Mouse (Mus musculus): Measurements from ENCODE around the gene Dusp13.
A peak's percentile ranks its signal among the peaks of the same experiment; 100 is the strongest.

The Dusp13 gene

GRCm38 (mm10) chr14:21703255-21703654 lies 47.7 kb downstream of the Dusp13 start:
- DNase-seq: peak; percentile 36

GRCm38 (mm10) chr14:21702691-21703090 lies 48.3 kb downstream of the Dusp13 start:
- no peak for DNase-seq

- DNase-seq: no peak
Measured at GRCm38 (mm10) chr14:21696186-21696830, 54.7 kb downstream of the Dusp13 start.

- DNase-seq: no peak
Measured at GRCm38 (mm10) chr14:21695020-21695419, 56.0 kb downstream of the Dusp13 start.

- DNase-seq: no peak
Measured at GRCm38 (mm10) chr14:21691070-21691469, 59.9 kb downstream of the Dusp13 start.

- DNase-seq: no peak
Measured at GRCm38 (mm10) chr14:21686376-21687279, 64.4 kb downstream of the Dusp13 start.

- DNase-seq: no peak
Measured at GRCm38 (mm10) chr14:21685411-21686146, 65.4 kb downstream of the Dusp13 start.

GRCm38 (mm10) chr14:21683834-21684233 lies 67.1 kb downstream of the Dusp13 start:
- no peak for DNase-seq

All from layer of hippocampus, adult 9-11 months (tissue).